Mouse (Mus musculus): Measurements from ENCODE around the gene Dcun1d3.

- TF ChIP-seq ELF1 (IDR thresholded peaks at IDR 0.05; ENCODE audit: low read depth, low read length), result no peak
- TF ChIP-seq HCFC1 (IDR thresholded peaks at IDR 0.05; ENCODE audit: low read depth, low read length), result no peak
- no peak for TF ChIP-seq CTCF (IDR thresholded peaks at IDR 0.05 in 2 of 3, conservative IDR thresholded peaks at IDR 0.05 in 1 of 3; ENCODE audit: control insufficient read depth in 1 of 3, insufficient read depth in 1 of 3, low read depth in 2 of 3, low read length in 3 of 3, poor library complexity in 1 of 3, severe bottlenecking in 1 of 3)
- TF ChIP-seq ZKSCAN1 (IDR thresholded peaks at IDR 0.05; ENCODE audit: low read depth, low read length), result no peak
- no peak for TF ChIP-seq POLR2A (IDR thresholded peaks at IDR 0.05; ENCODE audit: control insufficient read depth in 1 of 2, insufficient read depth in 1 of 2, low read depth in 1 of 2, low read length in 2 of 2, poor library complexity in 1 of 2)
- TF ChIP-seq MYC (IDR thresholded peaks at IDR 0.05; ENCODE audit: low read depth, low read length), result no peak
- TF ChIP-seq USF1 (IDR thresholded peaks at IDR 0.05; ENCODE audit: low read depth, low read length), result no peak
- TF ChIP-seq JUND (IDR thresholded peaks at IDR 0.05; ENCODE audit: low read depth, low read length), result no peak
- no peak for TF ChIP-seq SIN3A (IDR thresholded peaks at IDR 0.05; ENCODE audit: low read length)
- TF ChIP-seq SMC3 (IDR thresholded peaks at IDR 0.05; ENCODE audit: low read depth, low read length), result no peak
- no peak for TF ChIP-seq TAL1 (IDR thresholded peaks at IDR 0.05; ENCODE audit: low read length)
- no peak for TF ChIP-seq CHD2 (IDR thresholded peaks at IDR 0.05; ENCODE audit: low read length)
- no peak for TF ChIP-seq EP300 (IDR thresholded peaks at IDR 0.05; ENCODE audit: low read depth in 1 of 2, low read length in 2 of 2)
These were observed 87.4 kb downstream of the Dcun1d3 start for GRCm38 (mm10) chr7:119808723-119809122.
